Mouse (Mus musculus) E14TG2a.4 (cell line): ENCODE results near the gene Atp1b1.
A peak's percentile ranks its signal among the peaks of the same experiment; 100 is the strongest.

Source experiments
- H3K27me3 ChIP-seq: 2 replicates; pipeline ENCODE4 v1.6.1; 2014; ENCODE audit warnings: low read length, control low read depth; ENCODE audit not compliant: insufficient read depth
- H3K36me3 ChIP-seq: 2 replicates; pipeline ENCODE4 v1.6.1; 2014; ENCODE audit warnings: low read length, control low read depth; ENCODE audit not compliant: insufficient read depth
- H3K4me1 ChIP-seq: replicated peaks from 2 replicates; pipeline ENCODE4 v1.6.1; 2014; ENCODE audit warnings: low read depth, low read length, control low read depth
- H3K4me3 ChIP-seq: replicated peaks from 2 replicates; pipeline ENCODE4 v1.5.1; 2014; ENCODE audit warnings: mild to moderate bottlenecking, low read length
- H3K9me3 ChIP-seq: 2 replicates; pipeline ENCODE4 v1.6.1; 2014; ENCODE audit warnings: low read length, control low read depth
- CTCF ChIP-seq: conservative IDR thresholded peaks from 2 replicates; pipeline ENCODE4 v1.5.1; 2014; ENCODE audit warnings: low read length
- NANOG ChIP-seq: IDR thresholded peaks from 2 replicates; pipeline ENCODE4 v1.6.1; 2014; ENCODE audit warnings: borderline replicate concordance, low read length, mixed read lengths
- POU5F1 ChIP-seq: IDR thresholded peaks from 2 replicates; pipeline ENCODE4 v1.6.1; 2014; ENCODE audit warnings: low read length, borderline replicate concordance

Gene Atp1b1

GRCm38 (mm10) chr1:164459127-164459905 is 1.2 kb upstream of the Atp1b1 start:
- Histone ChIP-seq H3K27me3 (peaks cover 8% of the 10 kb centered on the region; the same call in 1 of the 2 replicates), H3K4me3 (peak overlapping the region; percentile 90), H3K9me3 (no peaks in the 10 kb centered on the region), H3K4me1 (peaks cover 67% of the 10 kb centered on the region), H3K36me3 (peaks cover 5% of the 10 kb centered on the region; the same call in 1 of the 2 replicates)
- no peak for TF ChIP-seq CTCF
- no peak for TF ChIP-seq NANOG
- TF ChIP-seq POU5F1, result no peak

- no peaks in the 10 kb centered on the region for H3K9me3 ChIP-seq
- peak overlapping the region; percentile 90 for H3K4me3 ChIP-seq
- no peak for TF ChIP-seq POU5F1
- TF ChIP-seq CTCF, result no peak
- no peak for TF ChIP-seq NANOG
These were observed 481 bp upstream of the Atp1b1 start for GRCm38 (mm10) chr1:164458621-164459051.

DNA sequence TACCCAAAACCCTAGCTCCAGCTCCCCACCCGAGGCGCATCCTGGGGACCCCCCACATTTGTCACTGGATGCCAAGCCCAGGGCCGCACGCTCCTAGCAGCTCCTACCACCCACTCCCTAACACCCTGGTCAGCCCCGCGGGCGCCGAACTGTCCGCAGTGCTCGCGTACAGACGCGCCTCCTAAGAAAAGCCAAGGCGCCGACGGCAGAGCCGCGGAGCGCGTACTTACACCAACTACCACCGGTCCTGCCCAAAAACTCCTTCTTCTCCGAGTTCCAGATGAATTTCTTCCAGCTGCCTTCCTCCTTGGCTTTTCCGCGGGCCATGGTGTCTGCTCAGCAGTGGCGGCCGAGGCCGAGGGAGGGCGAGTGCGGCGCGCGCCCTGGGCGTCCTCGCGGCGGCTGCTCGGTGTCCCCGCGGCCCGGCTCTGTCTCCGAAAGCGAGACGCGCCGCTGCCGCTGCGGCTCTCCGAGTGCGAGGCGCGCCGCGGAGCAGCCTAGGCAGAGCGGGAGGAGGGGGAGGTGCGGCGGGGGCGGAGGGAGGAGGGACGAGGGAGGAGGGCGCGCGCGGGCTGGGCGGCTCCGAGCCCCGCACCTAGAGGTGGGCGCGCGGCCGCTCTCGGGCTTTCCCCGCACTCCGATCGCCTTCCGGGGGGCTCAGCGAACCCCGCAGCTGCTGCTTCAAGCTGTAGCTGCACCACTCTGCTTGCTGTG is 467 bp downstream of the Atp1b1 start:
- H3K36me3 ChIP-seq, result peaks cover 15% of the 10 kb centered on the region
- no peaks in the 10 kb centered on the region for H3K9me3 ChIP-seq
- peaks cover 81% of the 10 kb centered on the region for H3K4me1 ChIP-seq
- TF ChIP-seq NANOG, result no peak
- TF ChIP-seq POU5F1, result no peak
- TF ChIP-seq CTCF, result no peak
- H3K4me3 ChIP-seq, result peak overlapping the region; percentile 90
- peaks cover 8% of the 10 kb centered on the region; the same call in 1 of the 2 replicates for H3K27me3 ChIP-seq

More at GRCm38 (mm10) chr1:164458621-164459051, 481 bp upstream of the Atp1b1 start:
- peaks cover 8% of the 10 kb centered on the region; the same call in 1 of the 2 replicates for H3K27me3 ChIP-seq
- H3K4me1 ChIP-seq, result peaks cover 72% of the 10 kb centered on the region
- H3K36me3 ChIP-seq, result peaks cover 5% of the 10 kb centered on the region

DNA sequence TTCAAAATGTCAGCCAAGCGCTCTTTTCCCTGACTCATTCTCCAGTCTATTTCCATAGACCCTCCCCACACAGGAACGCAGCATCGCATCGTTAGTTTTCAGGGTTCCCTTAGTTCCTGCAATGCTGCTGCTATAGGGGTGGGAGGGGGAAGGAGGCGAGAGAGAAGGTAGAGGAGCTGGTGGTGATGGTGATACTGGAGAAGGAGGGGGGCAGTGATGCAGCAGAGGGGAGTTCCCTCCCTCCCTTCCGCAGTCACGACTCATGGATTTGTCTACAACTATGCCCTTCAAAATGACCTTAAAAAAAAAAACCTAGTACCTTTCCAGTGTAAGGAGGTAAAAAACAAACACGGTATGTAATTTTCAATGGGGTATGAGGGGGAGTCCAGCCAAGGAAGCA is 1.4 kb downstream of the Atp1b1 start:
- Histone ChIP-seq H3K36me3 (peaks cover 24% of the 10 kb centered on the region), H3K27me3 (peaks cover 8% of the 10 kb centered on the region; the same call in 1 of the 2 replicates), H3K9me3 (no peaks in the 10 kb centered on the region), H3K4me3 (peak overlapping the region; percentile 90), H3K4me1 (peaks cover 80% of the 10 kb centered on the region)
- no peak for TF ChIP-seq NANOG
- no peak for TF ChIP-seq CTCF
- TF ChIP-seq POU5F1, result no peak

DNA sequence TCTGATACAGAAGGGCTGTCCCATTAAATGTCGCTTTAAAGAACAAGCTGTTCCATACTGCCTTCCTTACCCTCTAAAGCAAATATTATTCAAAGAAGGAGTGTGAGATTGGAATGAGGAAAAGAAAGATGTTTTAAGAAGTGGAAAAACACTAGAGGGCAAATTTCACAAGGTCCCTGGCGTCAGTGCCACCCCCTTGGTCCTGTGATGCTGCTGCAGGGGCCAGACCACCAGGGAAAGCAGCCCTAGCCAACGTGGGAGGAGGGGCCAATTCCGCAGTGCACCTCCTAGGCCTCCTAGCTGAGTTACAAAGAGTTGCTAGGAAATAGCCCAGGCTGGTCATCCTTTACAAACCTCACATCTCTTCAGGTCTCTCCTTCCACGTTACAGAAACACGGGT is 2.1 kb downstream of the Atp1b1 start:
- no peak for TF ChIP-seq NANOG
- no peak for TF ChIP-seq CTCF
- TF ChIP-seq POU5F1, result no peak
- H3K4me3 ChIP-seq, result peak overlapping the region; percentile 90
- H3K36me3 ChIP-seq, result peaks cover 31% of the 10 kb centered on the region
- H3K9me3 ChIP-seq, result no peaks in the 10 kb centered on the region
- peaks cover 80% of the 10 kb centered on the region for H3K4me1 ChIP-seq
- H3K27me3 ChIP-seq, result peaks cover 6% of the 10 kb centered on the region; the same call in 1 of the 2 replicates

DNA sequence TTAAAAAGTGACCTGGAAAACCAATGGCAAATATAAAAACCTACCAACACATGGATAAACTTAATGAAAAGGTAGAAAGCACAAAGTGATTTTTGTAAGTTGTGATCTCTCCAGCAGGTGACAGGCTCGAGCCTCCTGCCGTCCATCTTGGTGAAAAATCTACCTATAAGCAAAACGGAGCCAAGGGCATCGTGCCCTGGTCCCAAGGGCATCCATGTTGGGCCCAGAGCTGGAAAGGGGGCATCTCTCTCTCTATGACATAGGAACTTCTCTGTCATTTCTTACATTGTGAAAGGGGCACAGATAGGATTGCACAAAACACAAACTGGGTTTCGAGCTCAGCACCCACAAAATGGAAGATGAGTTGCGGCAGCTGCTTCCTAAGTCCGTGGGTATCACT is 2.5 kb downstream of the Atp1b1 start:
- TF ChIP-seq CTCF, result no peak
- no peak for TF ChIP-seq NANOG
- no peak for TF ChIP-seq POU5F1
- peaks cover 80% of the 10 kb centered on the region for H3K4me1 ChIP-seq
- peaks cover 5% of the 10 kb centered on the region; the same call in 1 of the 2 replicates for H3K27me3 ChIP-seq
- no peaks in the 10 kb centered on the region for H3K9me3 ChIP-seq
- H3K4me3 ChIP-seq, result peak overlapping the region; percentile 90
- peaks cover 36% of the 10 kb centered on the region for H3K36me3 ChIP-seq

DNA sequence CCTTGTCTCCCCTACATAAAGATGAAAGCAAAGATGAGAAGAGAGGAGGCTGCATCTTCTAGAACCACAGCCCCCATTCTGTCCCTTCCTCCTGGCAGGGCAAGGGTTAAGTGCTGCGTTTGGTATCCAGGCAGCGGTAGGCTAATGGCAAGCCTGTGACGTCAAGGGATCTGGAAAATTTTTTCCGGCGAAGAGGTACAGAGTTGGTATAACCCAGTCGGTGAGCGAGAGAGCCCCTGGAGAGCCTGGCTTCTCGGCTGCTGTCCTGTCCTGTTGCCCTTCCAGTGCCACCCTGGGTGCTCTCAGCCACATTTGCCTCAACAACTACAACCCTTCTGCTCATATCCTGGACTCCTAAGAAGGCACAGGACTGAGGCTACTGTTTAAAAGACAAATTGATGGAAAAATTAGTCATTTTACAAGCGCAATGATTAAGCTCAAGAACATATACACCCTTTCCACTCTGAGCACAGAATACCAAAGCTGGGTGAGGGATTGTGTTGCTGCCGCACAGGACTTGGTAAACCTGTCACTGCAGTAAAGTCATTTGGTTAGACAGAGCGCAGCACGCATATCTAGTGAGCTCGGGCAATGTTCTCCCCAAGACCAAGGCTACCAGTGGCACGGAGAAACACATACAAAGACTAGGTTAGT is 3.3 kb downstream of the Atp1b1 start:
- no peaks in the 10 kb centered on the region for H3K9me3 ChIP-seq
- peaks cover 82% of the 10 kb centered on the region for H3K4me1 ChIP-seq
- H3K36me3 ChIP-seq, result peaks cover 43% of the 10 kb centered on the region
- H3K27me3 ChIP-seq, result peaks cover 5% of the 10 kb centered on the region; the same call in 1 of the 2 replicates
- peak overlapping the region; percentile 61 for H3K4me3 ChIP-seq
- TF ChIP-seq CTCF (no peak), POU5F1 (no peak), NANOG (no peak)

- peaks cover 84% of the 10 kb centered on the region for H3K4me1 ChIP-seq
- TF ChIP-seq NANOG (no peak), CTCF (no peak)
- H3K9me3 ChIP-seq, result no peaks in the 10 kb centered on the region
- peaks cover 54% of the 10 kb centered on the region for H3K36me3 ChIP-seq
- no peaks in the 10 kb centered on the region; the same call in 1 of the 2 replicates for H3K27me3 ChIP-seq
- peak overlapping the region; percentile 49 for H3K4me3 ChIP-seq
These were observed 4.4 kb downstream of the Atp1b1 start for GRCm38 (mm10) chr1:164453739-164454138.
